ENCODE assay signal across 9 mouse cellular contexts in genomic region chr17:13737336-13737735, GRCm38 (mm10). TPM values are rescaled to one million over a fixed set of nuclear protein-coding genes. Genes with fewer than 3 reads are reported as not detected.
DNase-seq lines count a peak whose midpoint lies in the region; ATAC-seq lines count a peak whose summit lies in the region.
"Had no signal": no experiment of that assay in that cellular context is flagged by ENCODE, and none has a peak within 500 bp of the region (broad histone marks: within the 10 kb centered on the region; RNA-seq: fewer than 3 reads in every experiment).

No protein-coding gene starts in this region.

- H3K4me3 ChIP-seq in forebrain, embryonic 12.5 days (replicated peaks), result no peak overlapping the region
- no peak overlapping the region for H3K4me3 ChIP-seq in forebrain, embryonic 11.5 days (ENCODE audit: low read depth, low read length)
- H3K4me3 ChIP-seq in heart, embryonic 13.5 days, result no peak overlapping the region
- H3K4me3 ChIP-seq in lung, embryonic 16.5 days (ENCODE audit: low read length), result no peak overlapping the region
- H3K4me3 ChIP-seq: embryonic facial prominence, embryonic 10.5 days had no signal

- H3K4me1 ChIP-seq in forebrain, embryonic 12.5 days, result peaks cover 8% of the 10 kb centered on the region
- H3K4me1 ChIP-seq in forebrain, embryonic 11.5 days (replicated peaks; ENCODE audit: control insufficient read depth, insufficient read depth, low read length), result no peaks in the 10 kb centered on the region
- peaks cover 71% of the 10 kb centered on the region for H3K4me1 ChIP-seq in heart, embryonic 13.5 days
- H3K4me1 ChIP-seq in lung, embryonic 16.5 days (replicated peaks; ENCODE audit: control insufficient read depth, insufficient read depth, low read length), result peaks cover 43% of the 10 kb centered on the region

- no peaks in the 10 kb centered on the region for H3K27me3 ChIP-seq in forebrain, embryonic 12.5 days
- H3K27me3 ChIP-seq in forebrain, embryonic 11.5 days (ENCODE audit: control insufficient read depth, insufficient read depth, low read length), result no peaks in the 10 kb centered on the region
- H3K27me3 ChIP-seq in heart, embryonic 13.5 days (replicated peaks), result no peaks in the 10 kb centered on the region
- H3K27me3 ChIP-seq in lung, embryonic 16.5 days (ENCODE audit: control insufficient read depth, insufficient read depth, low read depth, low read length), result no peaks in the 10 kb centered on the region

- 73% methylated on average over 6 of the region's 6 CpGs for WGBS in forebrain, embryonic 12.5 days
- 72% methylated on average over 6 of the region's 6 CpGs for WGBS in forebrain, embryonic 11.5 days
- WGBS in heart, embryonic 13.5 days, result 48% methylated on average over 6 of the region's 6 CpGs
- WGBS in lung, embryonic 16.5 days, result 60% methylated on average over 6 of the region's 6 CpGs

- DNase-seq in forebrain, embryonic 11.5 days (ENCODE audit: low spot score), result no peak
- DNase-seq in left cerebral cortex, postnatal 36 days (ENCODE audit: low spot score in 2 of 2), result peak; percentile 37 to 49
- no peak for DNase-seq in left cerebral cortex, adult 11 months (ENCODE audit: low spot score)
- DNase-seq in retina, embryonic 14.5 days (ENCODE audit: low spot score), result no peak
- no peak for DNase-seq in thymus, postnatal 14 days

- no peak overlapping the region for H3K9ac ChIP-seq in forebrain, embryonic 12.5 days
- no peak overlapping the region for H3K9ac ChIP-seq in forebrain, embryonic 11.5 days (ENCODE audit: low read length)
- peak overlapping the region; percentile 25; the same call in 1 of the 2 replicates for H3K9ac ChIP-seq in heart, embryonic 13.5 days
- no peak overlapping the region for H3K9ac ChIP-seq in lung, embryonic 16.5 days (ENCODE audit: low read length)

- no peaks in the 10 kb centered on the region for H3K9me3 ChIP-seq in forebrain, embryonic 12.5 days
- H3K9me3 ChIP-seq in forebrain, embryonic 11.5 days (ENCODE audit: control insufficient read depth, low read length), result no peaks in the 10 kb centered on the region
- H3K9me3 ChIP-seq in heart, embryonic 13.5 days, result no peaks in the 10 kb centered on the region
- no peaks in the 10 kb centered on the region for H3K9me3 ChIP-seq in lung, embryonic 16.5 days (ENCODE audit: control insufficient read depth, low read length)
- H3K9me3 ChIP-seq: embryonic facial prominence, embryonic 10.5 days had no signal

- intact Hi-C loops in left cerebral cortex, postnatal 36 days (cut with DNase I), result loop anchor here (5.0 kb wide), 1 partner anchor 50 kb away; no protein-coding TSS in a partner anchor

- H3K36me3 ChIP-seq in forebrain, embryonic 12.5 days (replicated peaks), result no peaks in the 10 kb centered on the region
- no peaks in the 10 kb centered on the region for H3K36me3 ChIP-seq in forebrain, embryonic 11.5 days (ENCODE audit: control insufficient read depth, insufficient read depth, low read length)
- H3K36me3 ChIP-seq in heart, embryonic 13.5 days, result no peaks in the 10 kb centered on the region
- no peaks in the 10 kb centered on the region for H3K36me3 ChIP-seq in lung, embryonic 16.5 days (ENCODE audit: control insufficient read depth, insufficient read depth, low read length)
- H3K36me3 ChIP-seq: embryonic facial prominence, embryonic 10.5 days had no signal

- 0 out of 2 replicates have a peak overlapping the region, but pooled peaks have one; percentile 3 for H3K27ac ChIP-seq in forebrain, embryonic 12.5 days
- H3K27ac ChIP-seq in forebrain, embryonic 11.5 days (ENCODE audit: low read depth, low read length), result no peak overlapping the region; the same call in 1 of the 2 replicates
- peak overlapping the region; percentile 62 for H3K27ac ChIP-seq in heart, embryonic 13.5 days (replicated peaks)
- H3K27ac ChIP-seq in lung, embryonic 16.5 days (ENCODE audit: low read length), result peak overlapping the region; percentile 51
- H3K27ac ChIP-seq: embryonic facial prominence, embryonic 10.5 days had no signal

- ATAC-seq in forebrain, embryonic 12.5 days (ENCODE audit: low FRiP score), result no peak
- no peak for ATAC-seq in forebrain, embryonic 11.5 days (replicated peaks; ENCODE audit: low FRiP score)
- no peak for ATAC-seq in heart, embryonic 13.5 days (ENCODE audit: extremely low read depth, insufficient number of reproducible peaks, low FRiP score, low TSS enrichment)
- ATAC-seq in lung, embryonic 16.5 days (ENCODE audit: low read depth), result peak; percentile 28

- H3K4me2 ChIP-seq in forebrain, embryonic 12.5 days, result no peak overlapping the region
- no peak overlapping the region for H3K4me2 ChIP-seq in forebrain, embryonic 11.5 days (ENCODE audit: low read depth, low read length, severe bottlenecking)
- no peak overlapping the region for H3K4me2 ChIP-seq in heart, embryonic 13.5 days
- H3K4me2 ChIP-seq in lung, embryonic 16.5 days (ENCODE audit: low read depth, low read length), result no peak overlapping the region

RNA-seq across cellular contexts. Expression of gene Afdn, which starts 23.0 kb away (rescaled TPM):
- 163 and 182 TPM in 2 replicates for polyA plus RNA-seq in forebrain, embryonic 12.5 days (2016; fragmentation: Nextera tagmentation; extraction: Ambion mirVana)
- polyA plus RNA-seq in forebrain, embryonic 11.5 days (2014; fragmentation: Nextera tagmentation; extraction: Ambion mirVana), result 136 and 141 TPM in 2 replicates
- 100 to 1,000 TPM; 105 to 138 TPM for total RNA-seq in left cerebral cortex, postnatal 36 days (2021)
- polyA plus RNA-seq in heart, embryonic 13.5 days (2015; fragmentation: Nextera tagmentation; extraction: Ambion mirVana), result 54.6 and 59.0 TPM in 2 replicates
- polyA plus RNA-seq in lung, embryonic 16.5 days (2015; fragmentation: Nextera tagmentation; extraction: Ambion mirVana), result 77.3 and 92.6 TPM in 2 replicates

RNA-seq across cellular contexts. Expression of gene Tcte2, which starts 24.3 kb away (rescaled TPM):
- polyA plus RNA-seq in forebrain, embryonic 12.5 days (2016; fragmentation: Nextera tagmentation; extraction: Ambion mirVana), result 14.9 and 15.2 TPM in 2 replicates
- polyA plus RNA-seq in forebrain, embryonic 11.5 days (2014; fragmentation: Nextera tagmentation; extraction: Ambion mirVana), result 11.5 and 11.6 TPM in 2 replicates
- total RNA-seq in left cerebral cortex, postnatal 36 days (2021), result 10 to 100 TPM; 17.8 to 21.6 TPM
- 4.4 and 4.7 TPM in 2 replicates for polyA plus RNA-seq in heart, embryonic 13.5 days (2015; fragmentation: Nextera tagmentation; extraction: Ambion mirVana)
- 4.6 and 4.8 TPM in 2 replicates for polyA plus RNA-seq in lung, embryonic 16.5 days (2015; fragmentation: Nextera tagmentation; extraction: Ambion mirVana)

Comparison
In these comparisons a context has a peak if more than half of its experiments do, and no peak if none do; other contexts are left out.
1. DNase-seq: peak in left cerebral cortex, postnatal 36 days (2 of 2); none in forebrain, embryonic 11.5 days (single experiment), left cerebral cortex, adult 11 months (single experiment), retina, embryonic 14.5 days (single experiment) and thymus, postnatal 14 days (single experiment).